Mouse (Mus musculus) adrenal gland, postnatal 36 days (tissue): ENCODE data around the gene AL732309.1. TPM values are rescaled to one million over a fixed set of nuclear protein-coding genes. Genes with fewer than 3 reads are reported as not detected.

Source experiments
- DNase-seq, 2 experiments: peaks; one replicate each; pipeline ENCODE4 v3.0.0; 2021; ENCODE audit warnings: mixed read lengths in 1 of 2
- total RNA-seq, 2 experiments: library from RNA; stranded (reverse); gene quantifications; 2 replicates each; pipeline ENCODE4 v1.2.3; 2021

AL732309.1 gene
- total RNA-seq, 2 experiments from 2014 or later, result 4.1 to 4.8 TPM

GRCm38 (mm10) chr2:25217666-25218065 lies 29.0 kb downstream of the AL732309.1 start:
- DNase-seq, result no peak

- no peak for DNase-seq
Observed at GRCm38 (mm10) chr2:25214444-25214843, 32.2 kb downstream of the AL732309.1 start, which contains the start of gene Stpg3. TSS of gene Stpg3 (minus strand) at chr2:25214637.

GRCm38 (mm10) chr2:25213266-25213865 lies 33.3 kb downstream of the AL732309.1 start:
- no peak for DNase-seq

- DNase-seq, result peak; percentile 92 to 93
Observed at GRCm38 (mm10) chr2:25211121-25211670, 35.5 kb downstream of the AL732309.1 start, which contains the start of gene Nelfb. TSS of gene Nelfb (minus strand) at chr2:25211489.

- no peak for DNase-seq
Observed at GRCm38 (mm10) chr2:25210686-25211085, 36.0 kb downstream of the AL732309.1 start.

GRCm38 (mm10) chr2:25207593-25207992 lies 39.1 kb downstream of the AL732309.1 start:
- DNase-seq, result no peak

GRCm38 (mm10) chr2:25203631-25204214 lies 42.9 kb downstream of the AL732309.1 start:
- DNase-seq, result peak in 1 of 2 experiments; percentile 33

GRCm38 (mm10) chr2:25200631-25201030 lies 46.0 kb downstream of the AL732309.1 start:
- no peak for DNase-seq

GRCm38 (mm10) chr2:25197946-25198345 lies 48.7 kb downstream of the AL732309.1 start:
- no peak for DNase-seq

GRCm38 (mm10) chr2:25197191-25197590 lies 49.5 kb downstream of the AL732309.1 start:
- DNase-seq, result no peak

GRCm38 (mm10) chr2:25196172-25196954 lies 50.3 kb downstream of the AL732309.1 start, which contains the start of gene Tor4a:
TSS of gene Tor4a (minus strand) at chr2:25196886.
- peak; percentile 88 to 91 for DNase-seq

- peak; percentile 82 to 86 for DNase-seq
Observed at GRCm38 (mm10) chr2:25195211-25196156, 51.2 kb downstream of the AL732309.1 start.

Other genes starting within 250 kb of the AL732309.1 start
- gene Nsmf, start 192.5 kb downstream of the AL732309.1 start, total RNA-seq, result 10 to 100 TPM; 32.8 to 56.4 TPM
- not detected for gene Entpd8, start 166.6 kb downstream of the AL732309.1 start, total RNA-seq
- gene Noxa1, start 151.7 kb downstream of the AL732309.1 start, total RNA-seq, result not detected
- 1 to 10 TPM; 2.1 to 2.3 TPM for gene Nrarp, start 66.1 kb downstream of the AL732309.1 start, total RNA-seq
- gene Tor4a, start 50.0 kb downstream of the AL732309.1 start, total RNA-seq, result 10 to 100 TPM; 14.0 to 24.8 TPM
- gene Nelfb, start 35.4 kb downstream of the AL732309.1 start, total RNA-seq, result 10 to 100 TPM; 54.8 to 57.2 TPM
- not detected for gene Stpg3, start 32.2 kb downstream of the AL732309.1 start, total RNA-seq
- gene Fam166a, start 28.1 kb downstream of the AL732309.1 start, total RNA-seq, result not detected
- gene Tubb4b, start 22.2 kb downstream of the AL732309.1 start, total RNA-seq, result 100 to 1,000 TPM; 291 to 296 TPM
- gene Slc34a3, start 12.5 kb downstream of the AL732309.1 start, total RNA-seq, result not detected
- gene Rnf224, start 10.1 kb downstream of the AL732309.1 start, total RNA-seq, result not detected
- 1 to 10 TPM; 5.8 TPM for gene Rnf208, start 4.6 kb downstream of the AL732309.1 start, total RNA-seq
- not detected for gene Cysrt1, start 4.4 kb downstream of the AL732309.1 start, total RNA-seq
- gene Tmem203, start 8.6 kb upstream of the AL732309.1 start, total RNA-seq, result 10 to 100 TPM; 22.6 to 38.8 TPM
- 1 to 10 TPM; 8.7 to 9.2 TPM for gene Tprn, start 15.8 kb upstream of the AL732309.1 start, total RNA-seq
- 10 to 100 TPM; 43.8 to 45.1 TPM for gene Ssna1, start 25.6 kb upstream of the AL732309.1 start, total RNA-seq
- gene Anapc2, start 25.6 kb upstream of the AL732309.1 start, total RNA-seq, result 10 to 100 TPM; 76.5 to 81.3 TPM
- not detected for gene Tmem210, start 41.3 kb upstream of the AL732309.1 start, total RNA-seq
- gene Lrrc26, start 43.1 kb upstream of the AL732309.1 start, total RNA-seq, result not detected
- gene Grin1, start 72.3 kb upstream of the AL732309.1 start, total RNA-seq, result 1 to 10 TPM; 6.3 to 7.6 TPM
- gene Man1b1, start 85.5 kb upstream of the AL732309.1 start, total RNA-seq, result 10 to 100 TPM; 53.1 to 59.2 TPM
- 10 to 100 TPM; 29.9 to 31.8 TPM for gene Dpp7, start 109.5 kb upstream of the AL732309.1 start, total RNA-seq
- gene Uap1l1, start 118.8 kb upstream of the AL732309.1 start, total RNA-seq, result 10 to 100 TPM; 20.0 to 23.1 TPM
- under 1 TPM; 0.43 to 0.95 TPM for gene Sapcd2, start 125.5 kb upstream of the AL732309.1 start, total RNA-seq
- 1 to 10 TPM; 5.0 to 7.8 TPM for gene Entpd2, start 149.0 kb upstream of the AL732309.1 start, total RNA-seq
- gene Npdc1, start 152.5 kb upstream of the AL732309.1 start, total RNA-seq, result 100 to 1,000 TPM; 117 to 140 TPM
- gene Fut7, start 176.4 kb upstream of the AL732309.1 start, total RNA-seq, result not detected
- gene Abca2, start 181.8 kb upstream of the AL732309.1 start, total RNA-seq, result 10 to 100 TPM; 29.7 to 36.4 TPM
- gene Clic3, start 210.0 kb upstream of the AL732309.1 start, total RNA-seq, result not detected
- gene Paxx, start 214.2 kb upstream of the AL732309.1 start, total RNA-seq, result 10 to 100 TPM; 32.3 to 34.2 TPM
- 1 to 10 TPM; 1.1 to 2.0 TPM for gene Ptgds, start 223.2 kb upstream of the AL732309.1 start, total RNA-seq
- not detected for gene Lcn12, start 247.0 kb upstream of the AL732309.1 start, total RNA-seq